Mouse (Mus musculus) layer of hippocampus, postnatal 25 days (tissue): Measurements from ENCODE around the gene Hectd1. TPM values are rescaled to one million over a fixed set of nuclear protein-coding genes. Genes with fewer than 3 reads are reported as not detected.

Experiments used
- DNase-seq, 2 experiments: peaks; one replicate each; pipeline ENCODE4 v3.0.0; 2022; ENCODE audit warnings: mixed read lengths in 2 of 2, low spot score in 1 of 2; ENCODE audit errors: extremely low spot score in 1 of 2
- total RNA-seq, 2 experiments: library from RNA; stranded (reverse); gene quantifications; 2 replicates each; pipeline ENCODE4 v1.2.3; 2021

Hectd1 gene
- total RNA-seq, 2 experiments from 2014 or later = 81.8 to 84.1 TPM

- DNase-seq = peak; percentile 77 to 94
These were observed 15.5 kb upstream of the Hectd1 start for GRCm38 (mm10) chr12:51844771-51845256.

- no peak for DNase-seq
These were observed 14.5 kb upstream of the Hectd1 start for GRCm38 (mm10) chr12:51843576-51844520.

GRCm38 (mm10) chr12:51842081-51842864 is 12.9 kb upstream of the Hectd1 start:
- DNase-seq = no peak

GRCm38 (mm10) chr12:51839856-51840255 is 10.5 kb upstream of the Hectd1 start:
- no peak for DNase-seq

- DNase-seq = no peak
These were observed 5.9 kb upstream of the Hectd1 start for GRCm38 (mm10) chr12:51835219-51835618.

GRCm38 (mm10) chr12:51831931-51832330 is 2.6 kb upstream of the Hectd1 start:
- DNase-seq = no peak

- DNase-seq = no peak
These were observed 2.0 kb upstream of the Hectd1 start for GRCm38 (mm10) chr12:51831296-51831695.

GRCm38 (mm10) chr12:51830671-51831070 is 1.3 kb upstream of the Hectd1 start:
- DNase-seq = no peak

- no peak for DNase-seq
These were observed 704 bp upstream of the Hectd1 start for GRCm38 (mm10) chr12:51830077-51830402.

GRCm38 (mm10) chr12:51828716-51829289 is 533 bp downstream of the Hectd1 start:
- peak in 1 of 2 experiments; percentile 33 for DNase-seq

- no peak for DNase-seq
These were observed 1.2 kb downstream of the Hectd1 start for GRCm38 (mm10) chr12:51827958-51828650.

GRCm38 (mm10) chr12:51825338-51825737 is 4.0 kb downstream of the Hectd1 start:
- DNase-seq = no peak

GRCm38 (mm10) chr12:51823311-51823710 is 6.0 kb downstream of the Hectd1 start:
- no peak for DNase-seq

- DNase-seq = no peak
These were observed 6.5 kb downstream of the Hectd1 start for GRCm38 (mm10) chr12:51822861-51823260.

GRCm38 (mm10) chr12:51822236-51822635 is 7.1 kb downstream of the Hectd1 start:
- DNase-seq = no peak

- DNase-seq = no peak
These were observed 8.1 kb downstream of the Hectd1 start for GRCm38 (mm10) chr12:51821256-51821655.

- DNase-seq = no peak
These were observed 9.3 kb downstream of the Hectd1 start for GRCm38 (mm10) chr12:51819951-51820498.

- DNase-seq = no peak
These were observed 11.3 kb downstream of the Hectd1 start for GRCm38 (mm10) chr12:51817815-51818613.
